Mouse (Mus musculus): Measurements from ENCODE around the gene Ccdc42.

Gene Ccdc42

DNA sequence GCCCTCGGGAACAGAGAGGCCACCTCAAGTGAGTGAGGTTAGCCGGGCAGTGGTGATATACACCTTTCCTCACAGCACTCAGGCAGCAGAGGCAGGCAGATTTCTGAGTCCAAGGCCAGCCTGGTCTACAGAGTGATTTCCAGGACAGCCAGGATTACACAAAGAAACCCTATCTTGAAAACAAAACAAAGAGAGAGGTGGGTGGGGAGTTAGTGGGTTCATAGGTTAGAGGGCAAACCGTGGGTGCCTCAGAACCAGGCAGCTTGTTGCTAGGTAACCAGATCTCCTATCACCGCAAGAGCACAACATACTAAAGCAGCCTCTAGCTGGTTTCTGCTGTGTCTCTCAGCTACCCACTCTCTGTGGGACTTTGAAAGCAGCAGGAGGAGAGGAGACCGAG lies at the start of gene Ccdc42:
Gene Ccdc42, plus strand, starts transcription at position 301 of the 400 bp plus-strand sequence.
- DNase-seq (ENCODE audit: low spot score) = no peak

DNA sequence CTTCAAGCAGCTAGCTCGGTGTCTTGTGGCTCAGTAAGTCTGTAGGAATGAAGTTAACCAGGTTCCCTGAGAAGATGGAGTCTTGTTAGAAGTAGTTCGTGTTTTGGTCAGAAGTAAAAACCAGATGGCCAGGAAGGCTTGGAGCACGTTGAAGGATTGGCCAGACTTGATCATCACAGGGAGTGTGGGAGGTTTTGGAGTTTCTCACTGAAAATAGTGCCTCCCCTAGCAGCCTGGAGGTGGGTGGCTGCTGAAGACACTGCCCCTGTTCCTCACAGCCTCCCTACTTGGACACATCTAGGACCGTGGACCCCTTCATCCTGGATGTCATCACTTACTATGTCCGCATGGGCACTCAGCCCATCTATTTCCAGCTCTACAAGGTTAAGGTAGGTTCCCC lies 47.2 kb upstream of the Ccdc42 start:
- DNase-seq (ENCODE audit: low spot score) = no peak

DNA sequence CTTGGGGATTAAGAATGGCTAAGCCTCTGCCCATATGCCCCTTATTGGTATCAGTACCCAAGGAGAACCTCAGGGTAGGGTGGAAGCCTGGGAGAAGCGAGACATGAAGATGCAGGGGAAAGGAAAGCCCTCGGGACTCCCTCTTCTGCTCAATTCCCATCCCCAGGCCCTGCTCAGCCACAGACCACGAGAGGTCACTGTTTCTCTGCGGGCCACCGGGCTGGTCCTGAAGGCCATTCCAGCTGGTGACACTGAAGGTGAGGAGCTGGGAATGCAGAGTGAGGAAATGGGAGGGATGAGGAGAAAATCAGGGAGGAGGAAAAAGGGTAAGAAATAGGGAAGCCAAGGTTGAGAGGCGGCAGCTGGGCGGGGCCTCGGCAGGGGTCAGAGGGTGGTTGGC lies 42.3 kb upstream of the Ccdc42 start:
- no peak for DNase-seq (ENCODE audit: low spot score)

DNA sequence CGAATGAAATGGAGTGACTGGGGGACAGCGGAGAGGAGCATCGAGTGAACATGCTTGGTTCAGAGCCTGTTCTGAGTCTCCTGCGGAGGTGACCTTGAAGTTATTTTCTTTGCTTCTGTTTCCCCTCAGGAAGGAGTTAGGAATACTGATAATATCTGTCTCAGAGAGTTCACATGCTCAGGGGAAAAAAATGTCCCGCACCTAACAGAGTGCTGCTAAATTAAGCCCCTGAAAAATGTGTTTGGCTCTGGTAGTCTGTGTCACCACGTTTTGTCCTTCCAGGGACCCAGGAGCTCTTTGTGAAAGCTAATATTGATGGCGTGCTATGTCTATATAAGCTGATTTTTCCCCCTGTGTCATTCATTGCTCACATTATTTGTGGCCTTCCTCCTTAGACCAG lies 41.6 kb upstream of the Ccdc42 start:
- DNase-seq (ENCODE audit: low spot score) = no peak

DNA sequence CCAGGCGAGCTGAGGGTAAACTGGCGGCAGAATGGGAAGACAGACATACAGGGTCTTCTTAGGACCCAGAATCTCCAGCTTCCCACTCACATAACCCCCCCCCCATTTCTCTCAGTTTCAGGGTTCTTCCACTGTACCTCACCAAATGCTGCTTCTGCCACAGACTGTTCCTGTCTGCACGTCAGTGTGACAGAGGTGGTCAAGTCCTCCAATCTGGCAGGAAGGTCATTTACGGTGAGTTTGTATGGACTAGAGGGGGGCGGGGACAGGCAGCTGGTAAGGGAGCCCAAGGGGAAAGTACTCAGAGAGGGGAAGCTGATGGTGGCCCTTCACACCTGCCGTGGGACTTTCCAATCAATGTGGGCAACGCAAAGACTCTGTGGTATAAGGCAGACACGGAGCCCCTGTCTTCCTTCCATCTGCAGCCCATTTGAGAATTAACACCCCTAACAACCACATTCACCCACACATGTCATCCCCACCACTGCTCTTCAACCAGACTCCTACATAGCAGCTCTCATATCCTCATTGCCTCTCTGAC lies 41.1 kb upstream of the Ccdc42 start:
- no peak for DNase-seq (ENCODE audit: low spot score)

DNA sequence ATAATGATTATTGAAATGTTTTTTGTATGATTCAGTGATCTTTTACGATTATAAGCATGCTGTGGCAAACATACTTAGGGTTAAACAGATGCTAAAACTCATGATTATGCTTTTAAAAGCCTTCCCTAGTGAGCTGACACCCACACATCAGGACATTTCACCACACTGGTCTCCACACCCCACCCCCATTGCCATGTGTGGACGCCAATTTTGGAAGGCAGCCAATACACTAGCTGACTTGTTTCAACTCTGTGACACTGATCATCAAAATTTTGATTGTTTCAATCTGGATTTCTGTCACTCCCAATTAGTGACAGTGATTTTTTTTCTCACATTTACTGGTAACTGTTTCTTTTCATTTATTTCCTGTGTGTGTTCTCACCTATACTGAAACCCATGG lies 39.3 kb upstream of the Ccdc42 start:
- DNase-seq (ENCODE audit: low spot score) = no peak

DNA sequence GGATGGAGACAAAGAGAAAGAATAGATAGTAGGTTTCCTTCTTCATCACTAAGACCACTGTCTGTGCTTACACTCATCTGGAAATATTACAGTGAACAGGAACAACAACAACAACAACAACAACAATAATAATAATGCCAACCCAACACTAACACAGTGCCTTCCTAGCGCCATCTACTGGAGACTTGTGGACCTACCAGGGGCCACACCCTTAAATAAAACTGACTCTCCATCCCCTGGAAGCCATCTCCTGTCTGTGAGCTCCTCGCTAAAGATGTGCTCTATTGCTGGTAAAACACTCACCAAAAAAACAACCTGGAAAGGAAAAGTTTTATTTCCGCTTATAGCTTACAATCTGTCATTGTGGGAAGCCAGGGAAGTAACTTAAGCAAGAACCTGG lies 37.2 kb upstream of the Ccdc42 start:
- DNase-seq (ENCODE audit: low spot score) = no peak

DNA sequence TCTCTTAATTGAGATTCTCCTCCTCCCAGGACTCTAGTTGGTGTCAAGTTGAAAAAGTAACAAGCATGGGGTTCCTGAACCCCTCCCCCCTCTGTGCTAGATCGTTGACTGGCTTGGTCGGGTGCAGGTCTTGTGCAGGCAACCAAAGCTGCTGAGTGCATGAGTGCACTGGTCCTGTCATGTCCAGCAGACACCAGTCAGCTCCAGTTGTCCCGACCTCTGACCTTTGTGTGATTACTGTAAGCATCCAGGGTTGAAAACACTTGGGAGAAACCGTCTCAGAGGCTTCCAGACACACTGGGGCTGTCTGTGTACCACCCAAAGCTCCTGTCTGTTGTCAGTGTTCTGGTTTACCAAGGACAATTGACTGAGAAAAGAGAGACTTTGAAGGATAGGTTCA lies 36.5 kb upstream of the Ccdc42 start:
- DNase-seq (ENCODE audit: low spot score) = no peak

DNA sequence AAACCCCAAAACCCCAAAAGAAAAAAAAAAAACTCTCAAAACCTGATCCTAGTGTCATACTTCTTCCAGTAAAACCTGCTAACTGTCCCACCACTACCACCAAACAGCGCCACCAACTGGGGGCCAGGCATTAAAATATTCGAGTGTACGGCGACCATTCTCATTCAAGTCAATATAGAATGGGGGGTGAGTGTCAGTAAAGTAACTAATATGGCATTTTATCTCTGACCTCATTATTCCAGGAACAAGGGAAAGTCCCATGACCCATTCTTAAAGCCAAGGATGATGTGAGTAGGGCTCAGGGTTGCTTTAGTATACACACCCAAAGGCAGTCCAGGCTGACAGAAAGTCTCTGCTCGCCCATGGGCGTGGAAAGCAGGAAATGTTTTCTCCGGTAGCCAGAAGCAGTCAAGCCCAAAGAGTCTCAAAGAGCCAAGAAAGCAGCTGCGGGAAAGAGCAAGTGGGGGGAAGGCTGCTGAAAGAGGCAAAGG lies 32.8 kb upstream of the Ccdc42 start:
- no peak for DNase-seq (ENCODE audit: low spot score)

DNA sequence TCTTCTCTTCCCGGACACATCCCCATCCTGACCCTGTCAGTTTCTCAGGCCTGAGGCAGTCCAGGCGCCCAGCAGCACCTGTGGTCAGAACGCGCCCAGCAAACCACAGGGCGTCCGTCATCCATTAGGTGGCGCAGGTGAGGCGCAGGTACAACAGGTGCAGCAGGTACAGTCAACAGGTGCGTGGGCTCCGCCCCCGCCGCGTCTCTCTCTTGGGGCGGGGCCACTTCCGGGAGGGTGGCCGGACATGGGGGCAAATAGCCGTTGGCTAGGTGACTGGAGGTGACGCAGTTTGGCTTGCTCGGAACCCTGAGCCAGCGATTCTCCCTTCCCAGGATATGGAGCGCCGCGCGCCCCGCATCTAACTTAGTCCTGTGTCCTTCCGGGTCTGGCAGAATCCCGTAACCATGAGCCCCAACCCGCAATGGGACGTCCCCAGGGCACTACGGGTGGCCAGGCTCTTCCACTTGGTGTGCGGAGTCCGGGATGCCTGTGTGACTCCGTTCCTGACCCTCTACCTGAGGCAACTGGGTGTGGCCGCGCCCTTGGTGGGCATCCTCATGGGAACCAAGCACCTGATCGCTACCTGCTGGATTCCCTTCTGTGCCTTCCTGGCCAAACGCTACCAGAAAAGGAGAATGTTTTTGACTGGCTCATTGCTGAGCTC lies 30.8 kb upstream of the Ccdc42 start, which contains the start of gene Mfsd6l:
Gene Mfsd6l, plus strand, starts transcription at position 269 of the 667 bp plus-strand sequence.
- no peak for DNase-seq (ENCODE audit: low spot score)

DNA sequence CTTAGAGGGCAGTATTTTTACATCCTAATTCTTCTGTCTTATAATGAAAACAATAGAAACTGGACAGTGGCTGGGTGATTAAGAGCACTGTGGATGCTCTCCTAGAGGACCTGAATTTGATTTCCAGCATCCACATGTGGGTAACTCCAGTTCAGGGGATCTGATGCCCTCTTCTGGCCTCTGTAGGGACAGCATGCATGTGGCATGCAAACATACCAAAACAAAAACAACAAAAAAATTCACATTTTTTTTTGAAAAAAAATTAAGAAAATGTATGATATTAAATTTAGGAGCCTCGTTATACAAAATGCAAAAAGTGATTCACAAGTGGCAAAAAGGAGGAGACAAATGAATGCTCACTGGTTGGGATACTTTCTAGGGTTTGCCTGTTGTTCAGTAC lies 27.3 kb upstream of the Ccdc42 start:
- DNase-seq (ENCODE audit: low spot score) = no peak

DNA sequence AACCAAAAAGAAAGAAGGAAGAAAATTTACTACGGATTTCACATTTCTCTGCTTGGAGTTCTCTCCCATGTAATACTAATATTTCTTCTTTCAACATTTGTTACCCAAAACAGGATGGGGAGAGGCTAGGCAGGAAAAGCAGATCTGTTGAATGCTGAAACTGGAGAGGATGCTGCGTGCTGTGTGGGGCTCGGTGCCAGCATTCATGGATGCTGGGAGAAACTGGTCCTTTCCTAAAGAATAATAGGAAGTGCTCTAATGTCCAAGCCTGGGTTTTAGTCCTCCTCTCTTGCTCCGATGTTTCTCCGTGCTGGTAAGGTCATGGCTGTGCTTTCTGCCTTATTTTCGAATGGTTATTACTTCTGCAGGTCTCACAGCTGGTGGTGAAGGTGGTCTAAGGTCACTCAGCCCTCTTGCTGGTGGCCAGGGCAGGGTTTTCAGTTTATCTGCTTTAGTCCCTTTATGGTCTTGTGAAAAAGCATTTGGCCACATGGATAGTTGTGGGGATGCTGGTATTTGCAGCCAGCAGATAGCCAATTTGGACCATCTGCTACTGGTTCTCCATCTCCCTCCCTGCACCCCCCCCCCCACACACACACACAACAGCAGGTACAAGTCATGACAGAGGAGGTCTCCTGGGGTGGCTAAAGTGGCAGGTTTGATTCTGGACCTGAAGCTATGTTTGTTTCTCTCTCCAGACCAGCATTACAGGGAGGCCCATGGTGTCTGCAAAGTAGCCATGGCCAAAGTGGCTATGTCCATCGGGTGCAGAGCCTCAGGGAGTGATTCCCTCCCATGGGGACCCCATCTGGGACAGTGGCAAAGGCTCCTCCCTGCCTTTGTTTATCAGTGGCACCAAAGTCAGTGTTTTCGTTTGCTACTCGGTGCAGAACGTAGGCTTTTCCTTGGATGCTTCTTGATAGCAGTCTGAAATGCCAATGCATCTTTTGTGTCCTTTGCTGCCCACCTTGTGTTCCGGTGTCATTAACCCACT lies 24.6 kb upstream of the Ccdc42 start:
- DNase-seq (ENCODE audit: low spot score) = no peak

DNA sequence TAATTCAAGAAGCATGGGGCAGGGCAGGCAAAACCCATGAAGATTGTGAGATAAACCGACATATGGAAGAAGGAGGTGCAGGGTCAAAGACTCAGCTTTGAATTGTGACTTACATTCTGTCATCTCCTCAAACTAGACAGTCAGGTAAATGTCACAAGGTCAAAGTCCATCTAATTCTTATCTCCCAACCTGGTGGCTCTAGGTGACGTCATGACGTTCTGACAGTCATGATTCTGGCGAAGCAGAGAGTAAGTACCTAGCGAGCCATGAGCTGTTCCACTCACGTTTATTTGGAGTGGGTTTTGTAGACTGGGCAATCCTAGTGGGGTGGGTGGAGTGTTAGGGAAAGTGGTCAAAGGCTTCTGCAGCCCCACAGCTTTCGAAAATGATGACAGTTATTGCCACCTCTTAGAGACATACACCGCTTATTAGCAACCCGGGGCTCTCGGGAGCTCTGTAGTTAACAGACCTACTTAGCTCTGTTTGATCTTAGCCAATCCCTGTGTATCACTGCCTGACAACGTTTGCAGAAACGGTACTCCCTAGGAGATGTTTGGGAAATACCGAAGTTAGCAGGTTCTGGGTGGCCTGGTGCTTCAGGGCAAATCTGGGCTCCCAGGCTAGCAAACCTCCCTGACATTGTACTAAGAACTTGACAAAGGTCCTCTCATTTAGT lies 22.3 kb upstream of the Ccdc42 start:
- no peak for DNase-seq (ENCODE audit: low spot score)

DNA sequence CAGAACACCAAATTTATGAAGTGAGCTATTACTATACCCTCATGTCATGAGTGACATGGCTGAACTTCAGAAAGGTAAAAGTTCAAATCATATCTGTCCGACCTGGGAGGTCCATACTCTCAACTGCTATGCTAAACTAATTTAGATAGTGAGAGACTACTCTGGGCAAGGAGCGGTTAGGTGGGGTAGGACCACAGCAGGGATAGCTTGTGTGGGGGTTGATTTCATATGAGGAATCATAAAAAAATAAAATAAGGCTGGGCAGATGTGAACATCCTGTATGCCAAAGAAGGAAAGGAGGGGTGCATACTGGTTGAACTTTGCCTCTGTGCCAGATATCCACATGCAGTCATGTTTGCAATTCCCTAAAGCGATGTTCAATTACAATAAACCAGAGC lies 21.8 kb upstream of the Ccdc42 start:
- DNase-seq (ENCODE audit: low spot score) = no peak

DNA sequence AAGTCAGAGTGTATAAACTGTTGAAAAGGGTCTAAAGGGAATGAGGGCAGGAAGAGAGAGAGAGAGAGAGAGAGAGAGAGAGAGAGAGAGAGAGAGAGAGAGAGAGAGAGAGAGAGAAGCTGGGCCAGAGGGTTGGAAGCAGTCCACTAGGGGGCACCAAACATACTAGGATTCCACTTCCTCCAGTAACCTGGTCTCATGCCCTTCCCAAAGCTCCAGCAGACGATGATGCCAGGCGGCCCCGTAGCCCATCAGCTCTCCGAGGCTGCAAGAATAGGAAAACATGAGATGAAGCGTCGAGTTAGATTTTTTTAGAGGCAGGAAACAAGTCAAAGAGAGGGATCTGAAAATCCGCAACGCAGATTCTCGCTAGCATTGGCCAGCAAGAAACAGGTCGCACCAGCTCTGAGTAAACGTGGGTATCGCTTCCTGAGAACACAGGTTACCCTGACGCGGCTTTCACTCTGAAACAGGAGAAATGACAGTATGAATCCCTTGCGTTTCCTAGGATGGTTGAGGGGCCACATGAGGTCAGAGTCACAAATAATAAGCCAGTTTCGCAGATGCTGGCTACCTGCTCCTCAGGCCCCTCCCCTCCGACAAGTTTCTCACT lies 20.3 kb upstream of the Ccdc42 start:
- DNase-seq (ENCODE audit: low spot score) = peak; percentile 12

DNA sequence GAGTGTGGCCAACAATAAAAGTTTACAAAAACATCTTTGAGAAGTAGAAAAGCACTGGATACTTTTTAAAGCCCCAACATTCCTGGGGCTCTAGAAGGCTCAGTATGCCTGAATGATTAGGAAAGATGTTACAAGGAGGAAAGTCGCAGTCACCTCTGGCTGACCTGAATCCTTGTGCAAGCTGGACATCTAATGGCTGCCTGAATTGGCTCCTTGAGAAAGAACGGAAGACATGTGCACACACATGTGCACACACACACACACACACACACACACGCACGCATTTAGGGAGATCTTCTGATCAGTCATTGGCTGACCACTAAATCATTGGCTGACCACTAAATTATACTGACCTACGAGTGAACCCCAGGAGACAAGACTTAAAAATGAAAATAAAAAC lies 16.0 kb upstream of the Ccdc42 start:
- no peak for DNase-seq (ENCODE audit: low spot score)

DNA sequence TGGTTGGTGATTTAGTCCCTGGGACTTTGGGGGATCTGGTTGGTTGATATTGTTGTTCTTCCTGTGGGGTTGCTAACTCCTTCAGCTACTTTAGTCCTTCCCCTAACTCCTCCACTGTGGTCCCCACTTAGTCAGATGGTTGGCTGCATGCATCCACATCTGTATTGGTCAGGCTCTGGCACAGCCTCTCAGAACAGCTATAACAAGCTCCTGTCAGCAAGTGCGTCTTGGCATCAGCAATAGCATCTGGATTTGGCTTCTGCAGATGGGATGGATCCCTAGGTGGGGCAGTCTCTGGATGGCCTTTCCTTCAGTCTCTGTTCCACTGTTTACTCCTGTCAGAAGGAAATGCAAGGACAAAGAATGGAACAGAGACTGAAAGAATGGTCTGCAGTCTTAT lies 9.7 kb upstream of the Ccdc42 start:
- no peak for DNase-seq (ENCODE audit: low spot score)

DNA sequence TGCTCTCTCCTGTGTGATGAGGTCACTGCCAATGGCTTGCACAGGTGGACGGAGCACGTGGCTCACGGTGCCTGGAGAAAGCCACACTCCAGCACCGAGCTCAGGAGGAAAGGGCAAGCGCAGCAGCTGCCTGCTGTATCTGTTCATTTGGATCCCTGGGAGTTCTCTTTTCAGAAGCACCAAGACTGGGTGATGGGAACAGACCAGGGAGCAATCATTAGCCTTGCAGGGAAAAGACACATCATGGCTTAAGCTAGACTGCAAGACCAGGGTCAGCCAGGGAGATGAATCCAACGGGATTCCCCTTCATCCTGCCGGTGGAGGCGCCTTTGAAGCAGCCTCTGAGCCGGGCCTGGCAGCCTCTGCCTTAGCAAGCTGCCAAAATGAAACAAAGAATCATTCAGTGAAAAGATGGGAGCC lies 7.3 kb upstream of the Ccdc42 start:
- DNase-seq (ENCODE audit: low spot score) = no peak

DNA sequence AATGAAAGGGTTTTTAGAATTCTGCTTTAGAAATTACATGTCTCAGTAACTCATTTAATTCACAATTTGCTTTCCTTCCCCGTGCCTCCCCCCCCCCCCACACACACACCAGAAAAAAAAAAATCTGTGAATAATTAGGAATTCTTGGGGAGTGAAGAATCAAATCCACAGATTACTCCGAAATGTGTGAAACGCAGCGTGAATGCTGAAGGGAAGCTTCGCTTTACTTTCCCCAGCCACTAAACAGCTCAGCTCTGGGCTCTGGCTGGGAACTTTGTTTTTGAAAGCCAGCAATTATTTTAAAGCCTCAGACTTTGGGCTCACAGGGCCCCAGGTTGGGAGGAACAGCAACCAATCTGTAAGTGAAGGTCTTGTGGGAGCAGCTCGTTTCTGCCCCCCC lies 6.3 kb upstream of the Ccdc42 start:
- no peak for DNase-seq (ENCODE audit: low spot score)

DNA sequence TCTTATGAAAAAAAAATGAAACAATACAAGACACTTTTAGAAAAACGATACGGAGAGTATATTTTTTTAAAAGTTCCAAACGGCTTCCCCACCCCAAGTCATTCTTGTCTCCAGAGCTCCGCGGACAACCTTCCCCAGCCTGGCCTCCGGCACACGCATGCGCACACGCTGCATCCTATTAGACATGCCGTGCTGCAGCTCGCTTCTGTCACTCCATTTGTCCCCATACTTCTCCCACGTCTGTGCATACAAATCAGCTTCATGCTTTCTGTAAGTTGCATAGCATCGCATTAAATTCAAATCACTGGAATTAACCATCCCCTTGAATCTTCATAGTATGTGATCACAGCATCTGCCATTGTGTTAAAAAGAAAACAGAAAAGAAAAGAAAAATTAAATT lies 3.6 kb upstream of the Ccdc42 start:
- DNase-seq (ENCODE audit: low spot score) = no peak

DNA sequence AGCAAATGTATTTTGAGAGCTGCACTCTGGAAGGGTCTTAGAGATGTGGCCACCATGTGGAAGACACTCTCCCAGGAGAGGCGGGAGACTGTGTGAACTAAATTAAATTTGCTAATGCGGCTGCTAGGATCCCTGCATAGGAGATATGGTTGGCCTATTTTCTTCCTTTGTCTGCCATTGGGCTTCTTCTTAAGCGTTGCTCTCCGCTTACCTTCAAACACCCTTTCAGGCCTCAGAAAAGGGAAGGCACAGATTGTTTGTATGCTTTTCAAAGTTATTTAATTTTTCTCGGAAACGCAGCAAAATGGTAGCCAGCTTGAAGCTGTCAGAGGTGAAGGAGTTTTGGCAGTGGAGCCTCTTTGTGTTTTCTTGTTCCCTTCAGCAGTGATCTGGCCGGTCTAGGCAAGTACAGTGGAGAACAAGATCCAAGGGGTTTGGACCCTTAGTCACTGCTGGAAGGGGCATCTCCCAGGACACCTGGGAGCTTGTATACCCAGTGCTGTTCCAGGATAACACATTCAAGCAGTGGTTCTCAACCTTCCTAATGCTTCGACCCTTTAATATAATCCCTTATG lies 2.8 kb upstream of the Ccdc42 start:
- DNase-seq (ENCODE audit: low spot score) = no peak

DNA sequence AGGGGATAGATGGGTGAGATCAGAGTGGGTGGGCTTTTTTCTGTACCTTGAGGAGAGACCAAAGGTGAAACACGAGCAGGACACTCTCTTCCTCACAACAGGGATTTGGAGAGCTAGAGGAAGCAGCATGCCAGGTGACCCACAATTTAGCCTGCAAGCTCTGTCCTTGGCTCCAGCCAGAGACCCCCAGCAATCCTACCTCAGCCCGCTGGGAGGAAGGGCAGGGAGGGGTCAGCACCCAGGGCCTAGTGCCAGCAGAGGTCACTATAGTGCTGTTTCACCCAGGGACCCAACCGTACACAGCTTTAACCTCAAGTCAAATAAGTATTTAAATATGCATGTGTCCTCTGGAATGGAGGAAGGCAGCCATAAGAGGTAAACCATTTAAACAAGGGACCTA lies 931 bp upstream of the Ccdc42 start:
- DNase-seq (ENCODE audit: low spot score) = no peak

Measured in spleen, adult 12 weeks (tissue).